ENCODE assay signal across 25 mouse cellular contexts in the genomic region with DNA sequence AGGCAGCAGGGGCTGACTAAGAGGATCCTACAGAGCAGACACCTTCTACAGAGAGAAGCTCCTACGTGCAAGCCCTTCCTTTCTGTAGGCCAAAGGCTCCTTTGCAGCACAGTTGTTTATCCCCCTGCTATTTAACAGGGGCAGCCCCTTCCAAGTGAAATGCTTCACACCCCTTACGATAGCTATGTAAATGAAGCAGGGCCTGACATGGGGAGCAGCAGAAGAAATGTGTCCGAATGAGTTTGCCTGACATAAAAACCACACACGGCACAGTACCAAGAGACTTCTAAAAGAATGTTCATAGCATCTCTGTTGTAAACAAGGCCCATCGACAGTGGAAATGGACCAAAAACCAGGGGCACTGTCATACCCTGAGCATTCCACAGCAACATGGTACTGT.
DNase-seq lines count a peak whose midpoint lies in the region; ATAC-seq and TF ChIP-seq lines count a peak whose summit lies in the region.
"Had no signal": no experiment of that assay in that cellular context is flagged by ENCODE, and none has a peak within 500 bp of the region (broad histone marks: within the 10 kb centered on the region; RNA-seq: fewer than 3 reads in every experiment).

No protein-coding gene starts in this region.

- peak; percentile 67 for ATAC-seq in CD4-positive, CD25-positive, alpha-beta regulatory T cell, adult 4 months
- peak; percentile 32 for ATAC-seq in activated CD4-positive, CD25-positive, alpha-beta regulatory T cell, adult 4 months
- ATAC-seq: forebrain, embryonic 14.5 days; forebrain, embryonic 16.5 days; Patski had no signal

- no peak for TF ChIP-seq CTCF in layer of hippocampus, adult 2 months (conservative IDR thresholded peaks at IDR 0.05)

- peak; percentile 56 for DNase-seq in A20 (ENCODE audit: low read depth, low spot score)
- no peak for DNase-seq in kidney, postnatal 25 days
- DNase-seq in layer of hippocampus, adult 2 months (ENCODE audit: low spot score in 2 of 2), result no peak
- DNase-seq in layer of hippocampus, adult 18-20 months (ENCODE audit: low spot score in 2 of 2), result no peak
- DNase-seq: adrenal gland, adult 2 months; adrenal gland, postnatal 10 days; adrenal gland, postnatal 25 days; B cell, adult 2 months; cerebellum, adult 11 months; cerebellum, adult 18-20 months; cerebellum, adult 8-10 months; cerebellum, adult 9-11 months; cerebellum, postnatal 14 days; cerebellum, postnatal 36 days; embryo, embryonic 11 days had no signal

- no peak overlapping the region for H3K4me3 ChIP-seq in layer of hippocampus, adult 2 months
- H3K4me3 ChIP-seq: embryonic facial prominence, embryonic 13.5 days; embryonic facial prominence, embryonic 15.5 days; erythroblast, embryonic 14.5 days; forebrain, embryonic 10.5 days; forebrain, embryonic 12.5 days had no signal

- no peak overlapping the region for H3K27ac ChIP-seq in layer of hippocampus, adult 2 months
- H3K27ac ChIP-seq: embryonic facial prominence, embryonic 13.5 days; embryonic facial prominence, embryonic 15.5 days; forebrain, embryonic 10.5 days; forebrain, embryonic 12.5 days had no signal
